Mouse (Mus musculus): ENCODE results near the gene Dnajc30.
"Not testable (repeated sequence)": the region's sequence is repeated elsewhere in the genome, so short reads cannot be mapped to it uniquely, and the experiment has no call there.

The Dnajc30 gene

GRCm38 (mm10) chr5:135063629-135064381 lies at the start of gene Dnajc30:
Gene Dnajc30 (plus strand): TSS chr5:135064202.
- peak; percentile 93 for DNase-seq (ENCODE audit: low read depth, low spot score)

GRCm38 (mm10) chr5:135015497-135015896 lies 48.5 kb upstream of the Dnajc30 start:
- no peak for DNase-seq (ENCODE audit: low read depth, low spot score)

GRCm38 (mm10) chr5:135016224-135016759 lies 47.7 kb upstream of the Dnajc30 start:
- no peak for DNase-seq (ENCODE audit: low read depth, low spot score)

GRCm38 (mm10) chr5:135021814-135022213 lies 42.2 kb upstream of the Dnajc30 start:
- DNase-seq (ENCODE audit: low read depth, low spot score), result no peak

GRCm38 (mm10) chr5:135023344-135024173 lies 40.4 kb upstream of the Dnajc30 start, which contains the start of gene Stx1a:
Gene Stx1a (plus strand): TSS chr5:135023482.
- DNase-seq (ENCODE audit: low read depth, low spot score), result peak; percentile 74

GRCm38 (mm10) chr5:135024665-135025224 lies 39.3 kb upstream of the Dnajc30 start:
- no peak for DNase-seq (ENCODE audit: low read depth, low spot score)

- DNase-seq (ENCODE audit: low read depth, low spot score), result no peak
These were observed 38.1 kb upstream of the Dnajc30 start for GRCm38 (mm10) chr5:135025899-135026298.

GRCm38 (mm10) chr5:135029007-135029854 lies 34.8 kb upstream of the Dnajc30 start:
- DNase-seq (ENCODE audit: low read depth, low spot score), result no peak

- DNase-seq (ENCODE audit: low read depth, low spot score), result no peak
These were observed 31.4 kb upstream of the Dnajc30 start for GRCm38 (mm10) chr5:135032581-135032980.

- DNase-seq (ENCODE audit: low read depth, low spot score), result no peak
These were observed 29.4 kb upstream of the Dnajc30 start for GRCm38 (mm10) chr5:135034593-135034992.

- DNase-seq (ENCODE audit: low read depth, low spot score), result no peak
These were observed 28.2 kb upstream of the Dnajc30 start for GRCm38 (mm10) chr5:135035608-135036359.

GRCm38 (mm10) chr5:135037946-135038345 lies 26.1 kb upstream of the Dnajc30 start:
- DNase-seq (ENCODE audit: low read depth, low spot score), result no peak

GRCm38 (mm10) chr5:135039541-135039940 lies 24.5 kb upstream of the Dnajc30 start:
- no peak for DNase-seq (ENCODE audit: low read depth, low spot score)

GRCm38 (mm10) chr5:135040059-135040458 lies 23.9 kb upstream of the Dnajc30 start:
- no peak for DNase-seq (ENCODE audit: low read depth, low spot score)

- DNase-seq (ENCODE audit: low read depth, low spot score), result no peak
These were observed 23.2 kb upstream of the Dnajc30 start for GRCm38 (mm10) chr5:135040777-135041176.

GRCm38 (mm10) chr5:135042105-135042788 lies 21.8 kb upstream of the Dnajc30 start:
- DNase-seq (ENCODE audit: low read depth, low spot score), result no peak

GRCm38 (mm10) chr5:135044575-135044974 lies 19.4 kb upstream of the Dnajc30 start:
- no peak for DNase-seq (ENCODE audit: low read depth, low spot score)

GRCm38 (mm10) chr5:135048539-135048938 lies 15.5 kb upstream of the Dnajc30 start:
- DNase-seq (ENCODE audit: low read depth, low spot score), result no peak

- DNase-seq (ENCODE audit: low read depth, low spot score), result not testable (repeated sequence)
These were observed 14.7 kb upstream of the Dnajc30 start for GRCm38 (mm10) chr5:135049268-135049667.

- no peak for DNase-seq (ENCODE audit: low read depth, low spot score)
These were observed 10.6 kb upstream of the Dnajc30 start for GRCm38 (mm10) chr5:135053356-135053755.

All from brain, embryonic 18.5 days (tissue).